Mouse (Mus musculus): ENCODE measurements around the gene 3110082I17Rik. TPM values are rescaled to one million over a fixed set of nuclear protein-coding genes. Genes with fewer than 3 reads are reported as not detected.

Gene 3110082I17Rik
- total and polyA plus RNA-seq, 2 experiments from 2014 or later = 4.3 to 14.9 TPM

GRCm38 (mm10) chr5:139389676-139390061, 70.7 kb downstream of the 3110082I17Rik start:
- Histone ChIP-seq H3K9me3 (ENCODE audit: low read length) (no peaks in the 10 kb centered on the region), H3K36me3 (ENCODE audit: insufficient read depth, low read length) (peaks cover 7% of the 10 kb centered on the region), H3K4me3 (ENCODE audit: low read depth, low read length) (no peak overlapping the region), H3K4me2 (ENCODE audit: low read depth, low read length, poor library complexity, severe bottlenecking) (no peak overlapping the region), H3K4me1 (ENCODE audit: insufficient read depth, low read length) (no peaks in the 10 kb centered on the region; the same call in 1 of the 2 replicates), H3K27ac (ENCODE audit: low read depth, low read length) (peak overlapping the region; percentile 63), H3K9ac (replicated peaks; ENCODE audit: low read length, poor library complexity, severe bottlenecking) (no peak overlapping the region), H3K27me3 (ENCODE audit: insufficient read depth, low read length) (no peaks in the 10 kb centered on the region)
- no peak for TF ChIP-seq CTCF (IDR thresholded peaks at IDR 0.05)
- ATAC-seq (ENCODE audit: low FRiP score) (peak; percentile 63), DNase-seq (ENCODE audit: low spot score) (peak; percentile 67)
- 48% methylated on average over 6 of the region's 6 CpGs for WGBS

GRCm38 (mm10) chr5:139388694-139389675, 71.3 kb downstream of the 3110082I17Rik start:
- Histone ChIP-seq H3K9ac (replicated peaks; ENCODE audit: low read length, poor library complexity, severe bottlenecking) (no peak overlapping the region), H3K4me2 (ENCODE audit: low read depth, low read length, poor library complexity, severe bottlenecking) (no peak overlapping the region), H3K4me3 (ENCODE audit: low read depth, low read length) (no peak overlapping the region), H3K9me3 (ENCODE audit: low read length) (no peaks in the 10 kb centered on the region), H3K36me3 (ENCODE audit: insufficient read depth, low read length) (peaks cover 7% of the 10 kb centered on the region), H3K4me1 (ENCODE audit: insufficient read depth, low read length) (no peaks in the 10 kb centered on the region; the same call in 1 of the 2 replicates), H3K27me3 (ENCODE audit: insufficient read depth, low read length) (no peaks in the 10 kb centered on the region), H3K27ac (ENCODE audit: low read depth, low read length) (peak overlapping the region; percentile 63)
- TF ChIP-seq CTCF (IDR thresholded peaks at IDR 0.05) = no peak
- DNase-seq (ENCODE audit: low spot score) (peak; percentile 71), ATAC-seq (ENCODE audit: low FRiP score) (peak; percentile 68)
- WGBS = 67% methylated on average over 17 of the region's 17 CpGs

GRCm38 (mm10) chr5:139388195-139388570, 72.1 kb downstream of the 3110082I17Rik start:
- H3K9ac ChIP-seq (replicated peaks; ENCODE audit: low read length, poor library complexity, severe bottlenecking) = no peak overlapping the region
- H3K4me1 ChIP-seq (ENCODE audit: insufficient read depth, low read length) = no peaks in the 10 kb centered on the region; the same call in 1 of the 2 replicates
- no peak overlapping the region for H3K4me2 ChIP-seq (ENCODE audit: low read depth, low read length, poor library complexity, severe bottlenecking)
- peak overlapping the region; percentile 63; the same call in 1 of the 2 replicates for H3K27ac ChIP-seq (ENCODE audit: low read depth, low read length)
- no peaks in the 10 kb centered on the region for H3K27me3 ChIP-seq (ENCODE audit: insufficient read depth, low read length)
- H3K4me3 ChIP-seq (ENCODE audit: low read depth, low read length) = no peak overlapping the region
- H3K36me3 ChIP-seq (ENCODE audit: insufficient read depth, low read length) = peaks cover 7% of the 10 kb centered on the region
- TF ChIP-seq CTCF (IDR thresholded peaks at IDR 0.05) = no peak
- no peaks in the 10 kb centered on the region for H3K9me3 ChIP-seq (ENCODE audit: low read length)
- 80% methylated on average over 4 of the region's 4 CpGs for WGBS
- ATAC-seq (ENCODE audit: low FRiP score) (no peak), DNase-seq (ENCODE audit: low spot score) (no peak)

- Histone ChIP-seq H3K4me2 (ENCODE audit: low read depth, low read length, poor library complexity, severe bottlenecking) (no peak overlapping the region), H3K4me1 (ENCODE audit: insufficient read depth, low read length) (no peaks in the 10 kb centered on the region; the same call in 1 of the 2 replicates), H3K9me3 (ENCODE audit: low read length) (no peaks in the 10 kb centered on the region), H3K36me3 (ENCODE audit: insufficient read depth, low read length) (peaks cover 6% of the 10 kb centered on the region), H3K9ac (replicated peaks; ENCODE audit: low read length, poor library complexity, severe bottlenecking) (no peak overlapping the region), H3K4me3 (ENCODE audit: low read depth, low read length) (no peak overlapping the region), H3K27me3 (ENCODE audit: insufficient read depth, low read length) (no peaks in the 10 kb centered on the region), H3K27ac (ENCODE audit: low read depth, low read length) (0 out of 2 replicates have a peak overlapping the region, but pooled peaks have one; percentile 63)
- ATAC-seq (ENCODE audit: low FRiP score) (no peak), DNase-seq (ENCODE audit: low spot score) (peak; percentile 67)
- WGBS = 86% methylated on average over 10 of the region's 10 CpGs
- no peak for TF ChIP-seq CTCF (IDR thresholded peaks at IDR 0.05)
Measured at GRCm38 (mm10) chr5:139387329-139388194, 72.8 kb downstream of the 3110082I17Rik start.

- TF ChIP-seq CTCF (IDR thresholded peaks at IDR 0.05) = no peak
- Histone ChIP-seq H3K27ac (ENCODE audit: low read depth, low read length) (no peak overlapping the region), H3K27me3 (ENCODE audit: insufficient read depth, low read length) (no peaks in the 10 kb centered on the region), H3K4me2 (ENCODE audit: low read depth, low read length, poor library complexity, severe bottlenecking) (no peak overlapping the region), H3K9ac (replicated peaks; ENCODE audit: low read length, poor library complexity, severe bottlenecking) (no peak overlapping the region), H3K4me1 (ENCODE audit: insufficient read depth, low read length) (no peaks in the 10 kb centered on the region), H3K36me3 (ENCODE audit: insufficient read depth, low read length) (peaks cover 4% of the 10 kb centered on the region; the same call in 1 of the 2 replicates), H3K9me3 (ENCODE audit: low read length) (no peaks in the 10 kb centered on the region), H3K4me3 (ENCODE audit: low read depth, low read length) (no peak overlapping the region)
- DNase-seq (ENCODE audit: low spot score) (no peak), ATAC-seq (ENCODE audit: low FRiP score) (no peak)
- 94% methylated on average over 5 of the region's 5 CpGs for WGBS
Measured at GRCm38 (mm10) chr5:139386047-139386446, 74.3 kb downstream of the 3110082I17Rik start.
